Mouse (Mus musculus): ENCODE measurements around the gene Dgki.

Dgki gene

DNA sequence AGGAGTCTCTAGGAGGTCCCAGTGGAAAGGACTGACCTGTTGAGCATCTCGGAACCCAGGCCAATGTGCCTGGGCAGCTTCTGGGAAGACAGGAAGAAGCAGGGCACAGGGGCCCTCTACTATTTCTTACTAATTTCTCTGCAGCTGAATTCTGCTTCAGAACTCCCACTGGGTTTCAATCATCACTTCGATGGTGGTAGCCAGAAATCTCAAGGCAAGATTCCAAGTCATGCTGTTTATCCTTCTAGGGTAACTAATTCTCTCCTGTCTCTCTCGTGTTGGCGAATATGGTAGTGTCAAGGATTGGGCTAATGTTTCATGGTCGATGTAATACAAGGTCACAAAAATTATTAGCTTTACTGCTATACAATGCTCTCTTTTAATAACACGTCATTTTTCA lies 455.7 kb downstream of the Dgki start:
- DNase-seq (ENCODE audit: low spot score), result no peak

DNA sequence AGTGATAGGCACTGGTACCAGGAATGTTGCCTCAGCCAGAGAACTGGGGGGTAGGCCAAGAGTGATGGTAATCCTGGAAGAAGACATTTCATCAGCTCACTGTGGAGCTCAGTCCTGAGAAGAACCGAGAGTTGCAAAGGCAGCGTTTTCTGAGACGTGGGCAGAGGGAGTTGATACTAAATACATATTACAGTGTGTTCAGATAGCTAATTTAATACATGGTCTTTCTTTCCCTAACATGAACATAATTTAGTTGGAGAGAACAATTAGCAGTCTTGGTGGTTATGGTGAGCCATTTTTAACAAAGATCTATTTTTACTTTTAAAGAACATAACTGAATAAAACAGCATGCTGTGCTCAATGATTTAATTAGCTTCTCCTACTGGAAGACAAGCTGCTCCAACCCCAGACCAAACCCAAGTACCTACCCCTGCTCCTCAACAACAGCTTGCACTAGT lies 456.9 kb downstream of the Dgki start:
- no peak for DNase-seq (ENCODE audit: low spot score)

DNA sequence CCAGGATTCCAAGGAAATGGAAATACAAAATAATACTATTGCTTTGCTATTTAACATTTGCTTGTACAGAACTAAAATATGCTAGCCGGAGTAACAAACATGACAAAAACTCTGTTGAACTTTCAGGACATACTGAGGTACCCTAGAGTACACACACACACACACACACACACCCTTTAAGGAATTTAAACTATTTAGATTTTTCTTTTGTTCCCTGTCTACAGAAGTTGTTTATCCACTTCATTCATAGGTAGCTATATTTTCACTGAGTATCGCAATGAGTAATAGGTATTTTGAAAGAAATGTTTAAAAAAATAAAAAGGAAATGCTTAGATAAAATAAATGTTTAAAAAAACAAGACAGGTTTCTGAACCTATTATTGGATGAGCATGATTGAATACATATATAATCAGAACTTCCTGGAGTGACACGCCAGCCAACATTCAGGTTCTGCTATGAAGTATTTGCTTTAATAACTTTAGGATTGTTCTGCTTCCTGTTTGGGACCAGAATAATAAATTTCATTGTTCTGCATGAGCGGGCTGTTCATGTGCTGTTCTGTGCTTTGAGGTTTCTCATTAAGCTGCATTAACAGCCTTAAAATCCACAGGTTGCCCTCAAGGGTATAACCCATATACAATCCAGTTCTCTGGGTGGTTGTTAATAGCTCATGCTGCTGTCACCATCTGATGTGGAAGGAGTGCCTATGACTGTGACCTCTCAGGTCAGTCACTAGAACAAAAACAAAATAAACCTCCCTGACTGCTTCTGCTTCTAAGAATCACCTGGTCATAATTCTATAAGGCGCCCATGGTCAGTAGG lies 457.7 kb downstream of the Dgki start:
- no peak for DNase-seq (ENCODE audit: low spot score)

DNA sequence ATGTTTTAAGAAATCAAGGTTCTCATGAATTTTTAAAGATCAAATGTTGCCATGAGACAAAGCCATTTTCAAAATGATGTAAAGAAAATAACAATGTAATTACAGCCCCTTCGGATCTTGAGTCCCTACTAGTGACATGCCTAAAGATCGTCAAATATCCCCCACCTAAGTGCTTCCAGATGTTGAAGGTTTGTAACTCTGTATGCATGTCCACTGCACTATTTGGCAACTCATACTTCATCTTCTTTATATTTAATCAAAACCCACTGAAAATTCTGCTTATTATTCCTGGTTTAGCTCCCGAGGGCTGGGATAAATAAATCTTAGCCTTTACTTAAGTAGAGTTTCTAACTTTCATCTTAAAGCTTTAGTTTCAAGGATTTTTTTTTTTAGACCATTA lies 458.3 kb downstream of the Dgki start:
- DNase-seq (ENCODE audit: low spot score), result no peak

DNA sequence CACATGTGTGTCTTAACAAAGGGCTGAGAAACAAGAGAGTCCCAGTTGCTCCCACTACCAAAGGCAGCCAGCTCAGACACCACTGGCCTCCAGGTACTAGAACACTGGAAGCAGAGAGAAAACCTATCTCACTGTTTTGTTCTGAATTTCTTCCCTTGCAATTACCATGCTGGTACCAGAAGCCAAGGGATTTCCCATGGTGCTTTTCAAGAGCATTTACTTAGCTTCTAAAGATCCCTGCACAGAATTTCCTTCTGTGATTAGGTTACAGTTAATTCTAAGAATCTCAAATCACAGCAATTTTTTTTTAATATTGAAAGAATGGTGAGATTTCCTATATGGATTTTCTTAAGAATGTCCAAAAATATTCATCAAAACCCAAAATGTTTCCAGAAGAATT lies 458.8 kb downstream of the Dgki start:
- DNase-seq (ENCODE audit: low spot score), result no peak

DNA sequence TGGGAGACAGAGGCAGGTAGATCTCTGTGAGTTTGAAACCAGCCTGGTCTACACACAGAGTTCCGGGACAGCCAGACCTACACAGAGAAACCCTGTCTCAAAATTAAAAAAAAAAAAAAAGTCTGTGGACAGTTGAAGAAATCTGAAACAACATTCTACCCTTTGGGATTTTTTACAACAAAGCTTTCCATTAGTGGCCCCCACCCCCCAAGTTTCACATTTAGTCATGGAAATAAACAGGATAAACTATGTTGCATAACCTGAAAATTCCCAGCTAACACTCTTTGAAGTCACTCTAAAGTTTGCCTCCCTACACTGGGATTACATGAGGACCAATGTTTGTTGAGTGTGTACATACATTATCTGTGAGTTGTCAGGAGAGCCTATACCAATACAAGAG lies 461.2 kb downstream of the Dgki start:
- no peak for DNase-seq (ENCODE audit: low spot score)

DNA sequence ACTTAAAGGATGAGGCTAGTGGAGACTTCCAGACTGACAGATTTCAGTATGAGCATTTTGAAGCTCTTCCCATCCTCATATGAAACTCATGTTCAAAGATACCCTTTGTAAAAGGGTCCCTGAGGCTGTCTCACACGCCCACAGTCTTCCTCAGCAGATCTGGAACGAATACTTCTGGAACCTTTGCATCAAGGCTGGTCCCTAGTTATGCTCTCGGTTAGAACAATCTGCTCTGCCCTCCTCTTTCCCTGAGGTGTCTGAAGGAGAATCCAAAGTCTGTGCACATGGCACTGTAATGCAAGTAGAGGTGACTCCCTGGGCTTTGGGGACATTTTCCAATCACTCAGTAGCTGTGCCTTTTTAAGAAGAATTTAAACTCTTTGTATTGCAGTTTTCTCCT lies 464.6 kb downstream of the Dgki start:
- no peak for DNase-seq (ENCODE audit: low spot score)

DNA sequence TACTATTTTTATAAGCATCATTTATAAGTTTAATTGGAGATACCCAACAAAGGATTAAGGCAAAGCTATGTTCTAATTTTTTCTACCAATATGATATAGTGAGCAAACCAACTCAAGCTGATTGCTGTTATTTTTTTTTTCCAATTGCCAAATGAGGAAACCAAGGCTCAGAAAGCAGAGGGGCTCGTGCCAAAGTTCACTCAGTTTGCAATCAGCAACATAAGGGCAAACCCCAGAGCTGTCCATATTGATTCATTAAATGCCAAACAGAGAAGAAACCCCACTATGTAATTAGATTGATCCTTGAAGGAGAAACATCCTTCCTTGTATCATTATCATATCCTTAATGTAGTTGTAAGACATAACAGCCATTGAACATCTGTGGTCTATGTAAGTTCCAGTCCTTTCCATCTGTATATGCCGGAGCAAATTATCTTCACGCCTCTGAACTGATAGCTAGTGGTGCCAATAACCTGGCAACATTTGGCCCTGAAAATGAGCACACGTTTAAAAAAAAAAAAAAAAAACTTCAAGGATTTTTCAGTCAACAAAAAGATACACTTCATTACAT lies 465.2 kb downstream of the Dgki start:
- DNase-seq (ENCODE audit: low spot score), result no peak

DNA sequence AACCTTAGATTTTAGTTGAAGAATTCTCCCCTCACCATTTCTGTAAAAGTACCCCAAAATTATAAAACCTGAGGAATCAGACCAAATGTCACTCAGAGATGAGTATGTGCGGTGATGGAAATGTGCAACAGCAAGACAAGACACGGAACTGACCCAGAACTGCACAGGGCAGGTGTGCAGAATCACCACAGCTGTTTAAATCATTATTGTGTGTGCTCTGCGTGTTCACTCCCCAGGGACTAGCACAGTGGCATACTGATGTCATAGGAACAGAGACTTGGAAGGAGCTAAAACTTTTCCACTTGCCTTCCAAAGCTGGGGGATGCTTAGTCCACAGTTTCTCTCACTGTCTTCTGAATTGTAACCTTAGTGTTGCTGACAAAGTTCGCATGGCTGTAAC lies 467.3 kb downstream of the Dgki start:
- no peak for DNase-seq (ENCODE audit: low spot score)

DNA sequence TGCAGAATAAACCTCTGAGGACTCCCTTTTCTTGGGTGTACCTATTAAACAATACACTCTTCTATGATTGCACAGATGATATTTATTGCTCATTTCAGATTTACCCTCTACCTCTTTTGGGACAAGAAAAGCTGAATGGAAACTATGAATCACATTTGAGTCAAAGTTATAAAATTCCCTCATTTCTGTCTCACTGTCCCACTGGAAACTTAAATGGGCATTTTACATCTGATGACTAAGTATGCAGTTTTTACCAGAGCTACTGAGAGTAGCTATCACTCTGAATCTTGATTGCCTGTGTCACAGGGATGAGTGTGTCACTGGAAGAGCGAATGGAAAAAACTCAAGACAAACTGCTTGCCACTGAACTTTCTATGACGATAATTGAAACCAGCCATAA lies 467.8 kb downstream of the Dgki start:
- no peak for DNase-seq (ENCODE audit: low spot score)

DNA sequence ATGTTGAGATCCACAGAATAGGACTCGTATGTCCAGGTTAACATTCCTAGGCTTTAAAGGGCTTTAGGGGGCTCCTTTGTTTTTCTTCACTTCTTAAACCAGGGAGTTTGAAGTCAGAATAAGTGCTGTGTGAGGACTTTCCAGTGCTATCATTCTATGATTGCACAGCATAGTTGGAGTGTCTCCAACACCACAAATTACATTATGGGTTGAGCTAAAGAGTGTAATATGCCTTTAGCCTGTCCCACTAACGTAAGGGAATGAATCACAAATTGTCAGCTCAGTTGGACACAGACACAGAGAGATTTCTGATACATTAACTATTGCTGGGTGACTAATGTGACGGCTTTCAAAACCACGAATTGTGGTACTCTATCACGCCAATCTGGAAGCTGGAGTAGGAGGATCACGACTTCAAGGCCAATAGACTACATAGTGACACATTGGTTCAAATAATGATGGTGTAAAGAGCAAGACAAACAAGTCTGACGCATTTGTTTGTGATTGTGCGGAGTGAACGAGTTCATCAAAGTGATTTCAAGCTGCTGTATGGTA lies 469.5 kb downstream of the Dgki start:
- DNase-seq (ENCODE audit: low spot score), result no peak

DNA sequence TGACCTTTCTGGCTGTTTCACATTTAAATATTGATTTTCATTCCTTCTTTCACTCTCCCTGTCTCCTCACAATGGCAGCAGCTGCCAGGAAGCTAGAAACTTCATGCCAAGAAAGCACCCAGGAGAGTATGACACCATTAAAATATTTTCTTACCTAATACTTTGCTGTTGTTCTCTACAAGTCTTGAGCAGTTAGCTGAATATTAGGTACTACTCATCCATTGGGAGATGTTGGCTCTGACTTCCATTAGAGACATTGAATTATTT lies 480.3 kb downstream of the Dgki start:
- DNase-seq (ENCODE audit: low spot score), result no peak

DNA sequence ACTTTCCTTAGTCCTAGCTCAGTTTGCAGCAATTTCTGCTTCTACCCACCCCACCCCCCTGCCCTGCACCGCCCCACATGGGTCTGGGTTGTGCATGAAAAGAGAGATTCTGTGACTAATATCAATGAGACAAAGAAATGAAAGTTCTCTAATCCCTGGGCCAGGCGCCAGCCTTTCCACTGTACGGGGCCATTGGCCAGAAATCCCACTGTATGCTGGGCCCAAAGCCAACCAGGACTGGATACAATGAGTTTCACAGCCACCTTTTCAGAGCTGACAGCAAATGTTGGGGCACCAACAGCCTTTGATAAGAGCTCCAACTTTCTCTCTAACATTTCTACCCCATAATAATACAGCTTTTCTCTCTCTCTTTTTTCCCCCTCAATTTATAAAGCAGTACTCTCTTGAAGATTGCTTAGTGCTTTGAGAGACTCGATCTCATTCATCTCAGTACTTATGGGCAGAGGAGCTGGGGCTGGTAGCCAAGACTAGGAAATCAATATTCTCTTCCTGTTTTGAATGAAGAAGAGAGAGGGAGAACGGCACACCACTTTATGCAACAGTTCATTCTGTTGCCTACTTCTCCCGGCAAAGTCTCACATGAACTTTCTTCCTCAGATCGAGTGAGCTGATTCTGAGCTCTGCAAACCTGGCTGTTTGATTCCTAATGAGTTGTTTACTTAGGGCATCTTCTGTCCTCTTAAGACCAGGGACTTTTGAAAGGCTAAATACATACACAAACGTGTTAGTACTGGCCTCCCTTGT lies 480.8 kb downstream of the Dgki start:
- peak; percentile 54 for DNase-seq (ENCODE audit: low spot score)

DNA sequence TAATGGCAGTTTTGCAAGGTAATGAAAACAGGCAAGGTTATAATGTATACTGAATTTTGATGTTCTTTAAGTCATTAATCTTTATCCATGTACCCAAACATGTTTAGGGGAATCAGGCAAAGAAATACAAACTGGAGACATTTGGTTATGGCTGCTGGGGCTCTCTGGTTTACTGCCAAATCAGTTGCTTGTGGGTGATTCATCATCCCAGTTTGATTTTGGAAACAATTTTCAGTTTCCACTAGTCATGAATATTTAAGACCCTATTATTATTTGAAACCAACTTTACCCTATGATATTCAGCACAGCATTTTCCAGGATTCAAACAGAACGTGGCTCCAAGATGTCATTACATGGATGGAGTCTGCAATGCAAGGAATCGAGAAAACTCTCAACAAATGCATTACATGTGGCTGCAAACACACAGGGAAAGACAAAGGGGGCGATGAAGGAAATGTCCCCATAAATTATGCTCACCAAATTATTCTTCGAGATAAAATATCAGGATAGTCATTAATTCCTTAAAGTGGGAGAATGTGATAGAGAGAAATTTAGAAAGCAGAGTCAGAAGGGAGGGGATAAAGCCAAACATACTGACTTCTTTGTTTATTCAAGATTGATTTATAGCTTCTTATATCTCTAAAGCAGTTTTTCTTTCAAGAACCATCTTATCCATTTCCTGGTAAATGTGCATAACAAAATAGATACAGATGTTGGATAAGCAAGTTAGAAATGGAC lies 481.5 kb downstream of the Dgki start:
- no peak for DNase-seq (ENCODE audit: low spot score)

DNA sequence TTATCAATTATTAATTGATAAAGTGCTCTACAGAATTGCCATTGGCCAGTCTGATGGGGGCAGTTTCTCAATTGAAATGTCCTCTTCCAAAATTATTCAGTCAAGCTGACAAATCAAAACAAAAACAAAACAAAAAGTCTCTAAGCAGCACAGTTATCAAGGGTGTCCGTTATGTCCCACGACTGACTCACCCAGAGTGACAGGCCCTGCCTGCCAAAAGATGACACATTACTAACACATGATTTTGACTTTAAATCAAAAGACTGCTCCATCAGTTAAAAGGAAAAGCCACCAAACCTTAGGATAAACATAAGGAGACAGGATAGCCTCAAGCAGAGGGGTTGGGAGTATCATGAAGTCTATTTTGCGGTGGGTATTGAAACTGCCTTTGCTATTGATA lies 483.3 kb downstream of the Dgki start:
- DNase-seq (ENCODE audit: low spot score), result no peak

DNA sequence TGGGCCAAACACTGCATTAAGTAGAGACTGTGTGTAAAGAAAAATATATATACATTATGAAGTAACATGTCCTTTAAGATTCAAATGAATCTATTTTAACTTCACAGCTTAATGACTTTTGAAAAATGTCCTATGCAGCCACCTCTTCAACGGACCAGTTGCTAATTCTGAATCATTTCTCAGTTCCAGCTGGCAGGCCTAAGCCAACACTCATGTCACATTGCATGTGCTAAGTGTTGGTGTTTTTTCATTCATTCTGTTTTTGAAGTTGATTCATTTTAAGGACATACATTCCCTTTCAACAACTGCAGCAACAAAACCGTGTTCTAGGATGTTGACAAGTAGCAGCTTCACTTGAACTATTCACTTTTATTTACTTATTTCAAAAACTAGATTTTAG lies 484.0 kb downstream of the Dgki start:
- DNase-seq (ENCODE audit: low spot score), result no peak

DNA sequence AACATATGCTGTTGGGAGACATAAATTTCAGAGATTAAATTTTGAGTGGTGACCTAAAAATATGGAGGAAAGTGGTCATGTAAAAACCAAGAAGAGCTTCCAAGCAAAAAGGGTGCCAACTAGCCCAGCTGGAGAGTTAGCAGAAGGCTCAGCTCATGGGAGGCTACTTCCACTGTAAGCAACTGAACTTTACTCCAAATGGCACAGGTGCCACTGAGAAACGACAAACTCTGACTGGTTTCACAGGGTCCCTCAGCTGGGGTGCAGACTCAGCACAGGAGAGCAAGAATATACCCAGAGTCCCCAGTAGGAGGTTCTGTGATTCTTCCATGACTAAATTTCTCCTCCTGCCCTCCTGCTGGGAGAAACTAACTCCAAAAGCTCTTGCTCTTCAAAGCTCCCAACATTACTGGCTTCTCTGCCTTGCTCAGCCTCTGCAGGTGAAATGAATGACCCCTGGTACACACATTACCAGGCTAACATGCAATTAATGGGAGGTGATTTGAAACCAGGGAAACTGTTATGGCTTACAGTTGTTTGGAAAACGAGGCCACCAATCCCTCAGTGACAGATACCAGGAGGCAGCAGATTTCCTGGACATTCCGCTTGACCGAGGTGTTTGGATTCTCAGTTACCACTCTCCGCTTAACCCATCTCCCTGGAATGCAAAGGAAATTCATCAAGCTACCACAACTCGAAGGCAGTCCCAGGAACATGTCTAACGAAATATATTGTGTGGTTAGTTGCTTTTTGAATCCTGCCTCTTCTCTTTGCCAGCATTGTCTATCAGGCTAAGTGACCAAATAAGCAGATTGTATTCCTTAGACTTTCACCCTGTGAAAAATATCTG lies 487.1 kb downstream of the Dgki start:
- DNase-seq (ENCODE audit: low spot score), result no peak

DNA sequence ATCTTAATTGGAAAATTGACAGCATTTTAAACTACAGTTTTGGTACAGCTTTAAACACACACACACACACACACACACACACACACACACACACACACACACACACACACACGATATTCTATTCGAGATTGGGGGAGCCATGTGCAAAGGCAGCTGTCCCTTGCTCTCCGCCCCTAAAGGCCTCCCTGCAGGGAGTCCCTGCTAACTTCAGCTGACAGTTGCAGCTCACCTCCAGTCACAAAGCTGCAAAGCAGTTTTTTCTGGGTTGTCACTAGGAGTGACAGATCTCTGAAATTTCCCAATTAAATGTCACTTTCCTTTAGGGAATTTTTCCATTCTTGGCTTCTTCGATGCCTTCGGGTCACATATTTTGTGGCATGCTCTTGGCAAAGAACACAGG lies 489.5 kb downstream of the Dgki start:
- no peak for DNase-seq (ENCODE audit: low spot score)

DNA sequence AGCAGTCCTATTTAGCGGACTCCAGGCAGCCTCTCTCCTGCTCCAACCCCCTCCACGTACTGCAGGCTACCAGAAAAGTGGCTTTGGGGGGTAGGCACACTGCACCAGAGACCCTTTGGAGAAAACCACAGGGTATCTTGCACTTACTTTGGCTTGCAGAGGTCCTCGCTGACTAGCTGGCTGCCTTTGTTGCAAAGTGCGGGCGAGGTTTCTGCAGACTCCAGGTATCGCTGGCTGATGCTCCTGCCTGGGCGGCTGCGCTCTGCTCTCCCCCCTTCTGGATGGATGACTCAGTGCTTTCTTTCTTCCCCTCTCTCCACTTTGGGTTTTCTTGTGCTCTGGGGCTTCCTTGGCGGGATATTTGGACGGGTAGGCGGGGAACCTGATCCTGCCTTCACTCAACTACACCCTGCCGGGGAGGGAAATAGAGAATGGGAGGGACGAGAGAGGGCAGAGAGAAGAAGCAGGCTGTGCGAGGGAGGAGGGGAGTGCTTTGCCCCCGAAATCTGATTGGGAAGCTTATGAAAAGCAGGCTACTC lies 490.2 kb downstream of the Dgki start, which contains the start of gene Ptn:
Gene Ptn (minus strand): TSS at position 474 of the 539 bp plus-strand sequence.
- peak; percentile 16 for DNase-seq (ENCODE audit: low spot score)

DNA sequence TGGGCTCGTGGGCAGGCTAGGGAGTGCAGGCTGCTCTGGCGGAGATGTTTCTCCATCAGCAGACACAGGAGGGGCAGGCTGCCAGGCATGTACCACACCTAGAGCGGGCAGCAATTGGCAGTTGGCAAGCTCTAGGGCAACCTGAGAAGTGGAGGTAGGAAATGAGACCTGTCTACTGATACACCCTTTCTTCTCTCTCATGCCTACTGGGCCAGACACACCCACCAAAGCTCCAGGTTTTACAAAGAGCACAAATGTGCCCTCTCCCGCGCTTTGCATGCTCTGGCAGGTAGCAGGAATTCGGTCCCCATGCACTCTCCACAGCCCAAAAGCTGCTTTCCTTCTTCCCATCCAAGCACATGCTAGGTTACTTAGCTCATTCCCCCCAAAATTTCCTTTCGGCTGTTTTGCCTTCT lies 490.7 kb downstream of the Dgki start:
- DNase-seq (ENCODE audit: low spot score), result peak; percentile 33
